Comparison of ENCODE assay signal across 8 mouse cellular contexts in the genomic region with DNA sequence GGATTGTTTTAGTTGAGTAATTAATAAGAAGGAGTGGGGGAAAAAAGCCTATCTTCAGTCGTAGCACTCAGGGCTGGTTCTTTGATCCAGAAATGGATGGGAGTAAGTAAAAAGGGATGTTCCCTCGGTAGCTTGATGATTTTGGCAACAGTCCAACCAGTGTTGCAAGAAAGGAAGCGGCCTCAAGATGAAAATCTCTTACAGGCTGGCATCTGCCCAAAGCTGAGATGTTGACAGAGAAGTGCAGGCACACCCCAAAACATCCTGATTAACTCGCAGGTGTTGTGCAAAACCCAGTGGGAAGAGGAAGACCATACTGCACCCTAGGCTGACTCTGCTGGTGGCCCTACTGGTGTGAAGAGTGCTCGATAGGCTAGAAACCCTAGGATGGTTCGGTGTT.
DNase-seq lines count a peak whose midpoint lies in the region; ATAC-seq lines count a peak whose summit lies in the region.

No protein-coding gene starts in this region.

- H3K4me3 ChIP-seq in heart, embryonic 11.5 days (ENCODE audit: low read depth, low read length): no peak overlapping the region
- H3K4me3 ChIP-seq in embryonic facial prominence, embryonic 14.5 days (ENCODE audit: low read depth, low read length): no peak overlapping the region

- no peaks in the 10 kb centered on the region for H3K9me3 ChIP-seq in heart, embryonic 11.5 days (replicated peaks; ENCODE audit: control insufficient read depth, low read length)
- H3K9me3 ChIP-seq in embryonic facial prominence, embryonic 14.5 days (ENCODE audit: control insufficient read depth, low read length): no peaks in the 10 kb centered on the region

- ATAC-seq in heart, embryonic 11.5 days (replicated peaks; ENCODE audit: insufficient number of reproducible peaks, low FRiP score, low TSS enrichment): no peak
- ATAC-seq in CD4-positive, CD25-positive, alpha-beta regulatory T cell, adult 4 months: peak; percentile 73
- no peak for ATAC-seq in embryonic facial prominence, embryonic 14.5 days (ENCODE audit: low read depth)
- ATAC-seq in erythroblast, adult 5-6 weeks (replicated peaks; ENCODE audit: low FRiP score, poor library complexity, severe bottlenecking): no peak

- H3K36me3 ChIP-seq in heart, embryonic 11.5 days (ENCODE audit: control insufficient read depth, insufficient read depth, low read length): no peaks in the 10 kb centered on the region
- no peaks in the 10 kb centered on the region for H3K36me3 ChIP-seq in embryonic facial prominence, embryonic 14.5 days (ENCODE audit: control insufficient read depth, insufficient read depth, low read length)

- no peaks in the 10 kb centered on the region for H3K4me1 ChIP-seq in heart, embryonic 11.5 days (ENCODE audit: control insufficient read depth, insufficient read depth, low read length)
- no peaks in the 10 kb centered on the region for H3K4me1 ChIP-seq in embryonic facial prominence, embryonic 14.5 days (ENCODE audit: control insufficient read depth, insufficient read depth, low read length)

- H3K27me3 ChIP-seq in heart, embryonic 11.5 days (ENCODE audit: control insufficient read depth, insufficient read depth, low read length): no peaks in the 10 kb centered on the region
- no peaks in the 10 kb centered on the region for H3K27me3 ChIP-seq in embryonic facial prominence, embryonic 14.5 days (replicated peaks; ENCODE audit: control insufficient read depth, insufficient read depth, low read length)

- H3K9ac ChIP-seq in heart, embryonic 11.5 days (ENCODE audit: low read depth, low read length): no peak overlapping the region
- H3K9ac ChIP-seq in embryonic facial prominence, embryonic 14.5 days (ENCODE audit: low read depth, low read length): no peak overlapping the region

- 44% methylated on average over 6 of the region's 6 CpGs for WGBS in heart, embryonic 11.5 days (ENCODE audit: insufficient replicate concordance)
- WGBS in embryonic facial prominence, embryonic 14.5 days: 34% methylated on average over 6 of the region's 6 CpGs

- H3K4me2 ChIP-seq in heart, embryonic 11.5 days: no peak overlapping the region
- H3K4me2 ChIP-seq in embryonic facial prominence, embryonic 14.5 days (ENCODE audit: low read depth, low read length): no peak overlapping the region

- DNase-seq in heart, adult 11 months: peak; percentile 99
- peak; percentile 95 for DNase-seq in embryonic facial prominence, embryonic 14.5 days (ENCODE audit: low spot score)
- DNase-seq in induced T-regulatory cell, adult 2 months (ENCODE audit: low read depth): peak; percentile 36
- DNase-seq in left cerebral cortex, postnatal 4 days: peak; percentile 28
- peak; percentile 18 for DNase-seq in ovary, postnatal 10 days (ENCODE audit: low spot score)

- intact Hi-C loops in left cerebral cortex, postnatal 4 days (cut with DNase I): no loop called here

- H3K27ac ChIP-seq in heart, embryonic 11.5 days (ENCODE audit: low read depth, low read length): no peak overlapping the region
- no peak overlapping the region for H3K27ac ChIP-seq in embryonic facial prominence, embryonic 14.5 days (replicated peaks; ENCODE audit: low read depth, low read length)

Comparison
In these comparisons a context has a peak if more than half of its experiments do, and no peak if none do; other contexts are left out.
1. DNase-seq: peak in every context shown above with its lines; median percentile 99 in heart, adult 11 months; 95 in embryonic facial prominence, embryonic 14.5 days; 36 in induced T-regulatory cell, adult 2 months; 28 in left cerebral cortex, postnatal 4 days; 18 in ovary, postnatal 10 days.